Mouse (Mus musculus) bone marrow, adult 2 months (tissue): ENCODE measurements around the gene Slc6a19.

Experiments used
- CTCF ChIP-seq: fragments of 200-500 bp; IDR thresholded peaks from 2 replicates; pipeline ENCODE4 v1.5.1; 2011; ENCODE audit warnings: low read length, control low read depth; ENCODE audit not compliant: control insufficient read depth, insufficient read depth
- POLR2A ChIP-seq: fragments of 200-500 bp; IDR thresholded peaks from 2 replicates; pipeline ENCODE4 v1.6.1; 2011; ENCODE audit warnings: low read depth, mild to moderate bottlenecking, control low read depth, low read length, borderline replicate concordance; ENCODE audit not compliant: control insufficient read depth

- TF ChIP-seq POLR2A (no peak), CTCF (no peak)
These were observed 7.6 kb upstream of the Slc6a19 start for GRCm38 (mm10) chr13:73712228-73712627.
